Mouse (Mus musculus) lung, embryonic 16.5 days (tissue): Measurements from ENCODE around the gene Zbtb22. TPM values are rescaled to one million over a fixed set of nuclear protein-coding genes. Genes with fewer than 3 reads are reported as not detected.
"Not testable (repeated sequence)": the region's sequence is repeated elsewhere in the genome, so short reads cannot be mapped to it uniquely, and the experiment has no call there.

Experiments
- ATAC-seq: fragments of 200-750 bp; cut with Nextera tagmentation; 2 replicates; pipeline ENCODE4 v1.8.0; 2017; ENCODE audit warnings: low read depth, mild to moderate bottlenecking, moderate library complexity
- H3K27ac ChIP-seq: fragments of 300-500 bp; sonication (generic); 2 replicates; pipeline ENCODE4 v1.5.1; 2014; ENCODE audit warnings: mild to moderate bottlenecking, control low read depth, low read length
- H3K27me3 ChIP-seq: fragments of 300-500 bp; sonication (generic); 2 replicates; pipeline ENCODE4 v1.6.1; 2014; ENCODE audit warnings: low read depth, low read length, mixed read lengths; ENCODE audit not compliant: control insufficient read depth, insufficient read depth
- H3K36me3 ChIP-seq: fragments of 300-500 bp; sonication (generic); 2 replicates; pipeline ENCODE4 v1.6.1; 2014; ENCODE audit warnings: low read length; ENCODE audit not compliant: control insufficient read depth, insufficient read depth
- H3K4me1 ChIP-seq: fragments of 300-500 bp; sonication (generic); replicated peaks from 2 replicates; pipeline ENCODE4 v1.6.1; 2014; ENCODE audit warnings: low read length, mixed read lengths; ENCODE audit not compliant: control insufficient read depth, insufficient read depth
- H3K4me2 ChIP-seq: fragments of 300-500 bp; sonication (generic); 2 replicates; pipeline ENCODE4 v1.6.1; 2014; ENCODE audit warnings: low read depth, low read length, control low read depth
- H3K4me3 ChIP-seq: fragments of 300-500 bp; sonication (generic); 2 replicates; pipeline ENCODE4 v1.5.1; 2014; ENCODE audit warnings: mild to moderate bottlenecking, low read length, control low read depth
- H3K9ac ChIP-seq: fragments of 300-500 bp; sonication (generic); 2 replicates; pipeline ENCODE4 v1.6.1; 2014; ENCODE audit warnings: low read length, control low read depth
- H3K9me3 ChIP-seq: fragments of 300-500 bp; sonication (generic); 2 replicates; pipeline ENCODE4 v1.6.1; 2016; ENCODE audit warnings: low read length; ENCODE audit not compliant: control insufficient read depth
- WGBS: fragments of 180-500 bp; shearing (Covaris S2); extraction: QIAGEN DNeasy Blood & Tissue Kit; methylation state at CpG from one replicate; pipeline ENCODE4 v1.1.7; 2014; 5-methylcytosine and 5-hydroxymethylcytosine counted together
- polyA plus RNA-seq: library from polyadenylated mRNA; unstranded; fragments of >200 nt; fragmentation: Nextera tagmentation; extraction: Ambion mirVana; gene quantifications from 2 replicates; pipeline ENCODE4 v1.2.1, GENCODE M21; 2015

The Zbtb22 gene
- polyA plus RNA-seq, 1 experiment from 2014 or later = 18.7 TPM

- ATAC-seq = no peak
- H3K27me3 ChIP-seq = no peaks in the 10 kb centered on the region
- no peak overlapping the region for H3K9ac ChIP-seq
- H3K4me2 ChIP-seq = no peak overlapping the region
- peaks cover 9% of the 10 kb centered on the region for H3K4me1 ChIP-seq
- H3K36me3 ChIP-seq = 0 out of 2 replicates have a peak, but pooled peaks cover under 1% of the 10 kb centered on the region
- H3K4me3 ChIP-seq = no peak overlapping the region
- no peak overlapping the region for H3K27ac ChIP-seq
- no peaks in the 10 kb centered on the region for H3K9me3 ChIP-seq
- 60% methylated on average over 2 of the region's 2 CpGs for WGBS
Measured at GRCm38 (mm10) chr17:33891357-33891756, 24.3 kb upstream of the Zbtb22 start.

- not testable (repeated sequence) for ATAC-seq
- 66% methylated on average over 6 of the region's 6 CpGs for WGBS
Measured at GRCm38 (mm10) chr17:33891892-33892291, 23.8 kb upstream of the Zbtb22 start.

GRCm38 (mm10) chr17:33892429-33892828 lies 23.3 kb upstream of the Zbtb22 start:
- H3K27me3 ChIP-seq = no peaks in the 10 kb centered on the region
- no peaks in the 10 kb centered on the region for H3K36me3 ChIP-seq
- peaks cover 9% of the 10 kb centered on the region for H3K4me1 ChIP-seq
- no peaks in the 10 kb centered on the region for H3K9me3 ChIP-seq
- H3K4me3 ChIP-seq = no peak overlapping the region
- ATAC-seq = no peak
- H3K4me2 ChIP-seq = no peak overlapping the region
- no peak overlapping the region for H3K27ac ChIP-seq
- 24% methylated on average over 7 of the region's 7 CpGs for WGBS
- no peak overlapping the region for H3K9ac ChIP-seq

More at GRCm38 (mm10) chr17:33891892-33892291, 23.8 kb upstream of the Zbtb22 start:
- not testable (repeated sequence) for H3K36me3 ChIP-seq, H3K4me3 ChIP-seq, H3K27me3 ChIP-seq, H3K9ac ChIP-seq, H3K4me2 ChIP-seq, H3K4me1 ChIP-seq, H3K9me3 ChIP-seq, H3K27ac ChIP-seq

- not testable (repeated sequence) for H3K4me1 ChIP-seq, H3K36me3 ChIP-seq, ATAC-seq, H3K9ac ChIP-seq, H3K27me3 ChIP-seq, H3K4me3 ChIP-seq, H3K9me3 ChIP-seq, H3K27ac ChIP-seq, H3K4me2 ChIP-seq
- 62% methylated on average over 4 of the region's 4 CpGs for whole genome bisulfite sequencing
Measured at GRCm38 (mm10) chr17:33893011-33893410, 22.7 kb upstream of the Zbtb22 start.

GRCm38 (mm10) chr17:33897114-33897794 lies 18.4 kb upstream of the Zbtb22 start:
- no peaks in the 10 kb centered on the region for H3K36me3 ChIP-seq
- no peak overlapping the region for H3K4me3 ChIP-seq
- no peak for ATAC-seq
- no peak overlapping the region for H3K27ac ChIP-seq
- no peaks in the 10 kb centered on the region for H3K27me3 ChIP-seq
- 36% methylated on average over 6 of the region's 6 CpGs for WGBS
- no peak overlapping the region for H3K4me2 ChIP-seq
- H3K9ac ChIP-seq = no peak overlapping the region
- H3K9me3 ChIP-seq = no peaks in the 10 kb centered on the region
- H3K4me1 ChIP-seq = no peaks in the 10 kb centered on the region

- H3K9ac ChIP-seq, H3K4me3 ChIP-seq, ATAC-seq, H3K4me1 ChIP-seq, H3K36me3 ChIP-seq, H3K9me3 ChIP-seq, H3K27me3 ChIP-seq, H3K4me2 ChIP-seq, H3K27ac ChIP-seq: not testable (repeated sequence)
- 72% methylated on average over 4 of the region's 4 CpGs for WGBS
Measured at GRCm38 (mm10) chr17:33898193-33898592, 17.5 kb upstream of the Zbtb22 start.

- H3K4me3 ChIP-seq = no peak overlapping the region
- H3K4me2 ChIP-seq = no peak overlapping the region
- H3K4me1 ChIP-seq = no peaks in the 10 kb centered on the region
- H3K9me3 ChIP-seq = no peaks in the 10 kb centered on the region
- H3K27ac ChIP-seq = no peak overlapping the region
- H3K9ac ChIP-seq = no peak overlapping the region
- 73% methylated on average over 4 of the region's 4 CpGs for WGBS
- H3K27me3 ChIP-seq = no peaks in the 10 kb centered on the region
- no peak for ATAC-seq
- H3K36me3 ChIP-seq = no peaks in the 10 kb centered on the region
Measured at GRCm38 (mm10) chr17:33899642-33900041, 16.1 kb upstream of the Zbtb22 start.

- no peak overlapping the region for H3K4me2 ChIP-seq
- no peaks in the 10 kb centered on the region for H3K9me3 ChIP-seq
- H3K4me1 ChIP-seq = no peaks in the 10 kb centered on the region
- no peak for ATAC-seq
- H3K9ac ChIP-seq = no peak overlapping the region
- no peak overlapping the region for H3K27ac ChIP-seq
- H3K36me3 ChIP-seq = no peaks in the 10 kb centered on the region
- H3K27me3 ChIP-seq = no peaks in the 10 kb centered on the region
- WGBS = 59% methylated on average over 7 of the region's 7 CpGs
- H3K4me3 ChIP-seq = no peak overlapping the region
Measured at GRCm38 (mm10) chr17:33900281-33900988, 15.3 kb upstream of the Zbtb22 start.

GRCm38 (mm10) chr17:33900989-33901314 lies 14.8 kb upstream of the Zbtb22 start:
- Histone ChIP-seq H3K9me3 (no peaks in the 10 kb centered on the region), H3K4me1 (no peaks in the 10 kb centered on the region), H3K9ac (no peak overlapping the region), H3K27ac (no peak overlapping the region), H3K27me3 (no peaks in the 10 kb centered on the region), H3K36me3 (no peaks in the 10 kb centered on the region), H3K4me2 (no peak overlapping the region), H3K4me3 (no peak overlapping the region)
- 70% methylated on average over 4 of the region's 4 CpGs for WGBS
- no peak for ATAC-seq
